Mouse (Mus musculus): ENCODE results near the gene Lcat. TPM values are rescaled to one million over a fixed set of nuclear protein-coding genes. Genes with fewer than 3 reads are reported as not detected.
A peak's percentile ranks its signal among the peaks of the same experiment; 100 is the strongest.

Gene Lcat
- polyA plus RNA-seq, 2 experiments = 1.9 to 15.9 TPM

DNA sequence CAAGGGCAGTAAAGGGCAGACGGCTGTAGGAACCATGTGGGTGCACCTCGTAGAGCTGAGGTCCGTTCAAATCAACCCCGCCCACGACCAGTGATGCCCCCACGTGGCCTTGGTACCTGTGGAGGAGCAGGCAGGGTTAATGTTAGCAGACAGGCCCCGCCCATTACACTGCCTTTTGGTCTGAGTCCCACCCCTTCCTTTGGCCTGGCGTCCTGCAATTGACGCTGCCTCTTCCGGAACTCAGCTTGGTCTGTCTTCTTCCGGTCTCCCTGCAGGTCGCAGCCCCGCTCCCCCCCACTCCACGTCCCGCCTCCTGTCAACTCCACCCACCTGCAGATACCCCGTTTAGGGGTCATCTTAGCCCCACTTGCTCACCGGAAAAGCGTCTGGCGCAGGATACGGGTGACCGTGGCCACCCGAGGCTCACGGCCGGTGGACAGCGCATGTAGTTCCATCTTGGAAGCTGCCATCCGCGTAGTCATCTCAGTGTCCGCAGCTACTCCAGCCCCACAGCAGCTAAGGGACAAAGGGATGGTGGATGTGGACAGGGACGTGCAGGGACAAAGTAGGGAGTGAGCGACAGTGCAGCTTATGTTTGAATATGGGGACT, 6.2 kb downstream of the Lcat start:
- Histone ChIP-seq H3K4me3 (replicated peaks; ENCODE audit: low read length) (peak overlapping the region; percentile 76), H3K27me3 (ENCODE audit: control insufficient read depth, insufficient read depth, low read length) (no peaks in the 10 kb centered on the region), H3K36me3 (ENCODE audit: control insufficient read depth, insufficient read depth, low read length) (peaks cover 40% of the 10 kb centered on the region), H3K27ac (replicated peaks; ENCODE audit: low read depth, low read length) (peak overlapping the region; percentile 74), H3K4me2 (replicated peaks; ENCODE audit: low read depth, low read length, severe bottlenecking) (peak overlapping the region; percentile 86), H3K9ac (ENCODE audit: low read depth, low read length, severe bottlenecking) (peak overlapping the region; percentile 72), H3K4me1 (ENCODE audit: control insufficient read depth, insufficient read depth, low read length) (peaks cover 16% of the 10 kb centered on the region), H3K9me3 (ENCODE audit: control insufficient read depth, low read length) (no peaks in the 10 kb centered on the region)
- DNase-seq (ENCODE audit: low spot score) = peak; percentile 94
- ATAC-seq (ENCODE audit: low FRiP score, low read depth) = peak; percentile 90
- peak; percentile 57; the same call in 1 of the 2 replicates for TF ChIP-seq POLR2A (IDR thresholded peaks at IDR 0.05; ENCODE audit: borderline replicate concordance, extremely low read depth, insufficient read depth, insufficient read length)
- WGBS = under 1% methylated on average over 29 of the region's 30 CpGs

DNA sequence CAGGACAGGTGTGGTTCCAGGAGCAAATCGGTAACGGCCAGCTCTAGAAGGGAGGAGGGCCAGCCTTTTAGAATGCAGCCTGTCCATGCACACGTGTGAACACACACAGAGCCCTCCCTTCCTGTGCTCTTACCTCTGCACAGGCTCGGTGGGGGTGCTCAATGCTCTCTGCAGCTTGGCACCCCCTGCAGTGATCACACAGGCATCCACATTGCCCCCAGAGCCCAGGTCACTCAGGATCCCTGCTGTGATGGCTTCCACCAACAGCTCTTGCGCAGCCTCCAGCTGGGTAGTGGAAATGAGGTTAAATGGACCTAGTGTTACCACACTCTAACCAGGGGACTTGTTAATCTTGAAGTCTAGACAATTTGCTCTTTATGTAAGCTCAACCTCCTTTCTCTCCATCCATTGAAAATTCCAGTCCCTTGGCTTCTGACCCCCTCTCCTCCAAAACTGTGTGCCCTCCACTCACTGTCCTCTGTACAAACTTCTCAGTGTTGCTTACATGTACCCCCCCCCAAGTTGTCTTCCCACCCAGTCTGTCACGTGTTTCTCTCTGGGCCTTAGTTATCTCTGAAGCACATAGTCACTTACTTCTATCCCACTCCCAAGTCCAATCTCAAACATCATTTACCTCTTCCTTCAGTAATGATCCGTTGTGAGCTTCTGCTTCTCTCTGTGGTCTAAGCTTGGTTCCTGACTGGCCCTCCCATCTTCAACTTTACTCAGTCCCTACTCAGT, 7.1 kb downstream of the Lcat start:
- Histone ChIP-seq H3K4me1 (ENCODE audit: control insufficient read depth, insufficient read depth, low read length) (peaks cover 16% of the 10 kb centered on the region), H3K4me3 (replicated peaks; ENCODE audit: low read length) (peak overlapping the region; percentile 76), H3K9ac (ENCODE audit: low read depth, low read length, severe bottlenecking) (peak overlapping the region; percentile 72), H3K4me2 (replicated peaks; ENCODE audit: low read depth, low read length, severe bottlenecking) (peak overlapping the region; percentile 86), H3K36me3 (ENCODE audit: control insufficient read depth, insufficient read depth, low read length) (peaks cover 39% of the 10 kb centered on the region), H3K27ac (replicated peaks; ENCODE audit: low read depth, low read length) (peak overlapping the region; percentile 74), H3K9me3 (ENCODE audit: control insufficient read depth, low read length) (no peaks in the 10 kb centered on the region), H3K27me3 (ENCODE audit: control insufficient read depth, insufficient read depth, low read length) (no peaks in the 10 kb centered on the region)
- DNase-seq (ENCODE audit: low spot score) = no peak
- WGBS = 26% methylated on average over 7 of the region's 7 CpGs
- ATAC-seq (ENCODE audit: low FRiP score, low read depth) = no peak
- no peak for TF ChIP-seq POLR2A (IDR thresholded peaks at IDR 0.05; ENCODE audit: borderline replicate concordance, extremely low read depth, insufficient read depth, insufficient read length)

DNA sequence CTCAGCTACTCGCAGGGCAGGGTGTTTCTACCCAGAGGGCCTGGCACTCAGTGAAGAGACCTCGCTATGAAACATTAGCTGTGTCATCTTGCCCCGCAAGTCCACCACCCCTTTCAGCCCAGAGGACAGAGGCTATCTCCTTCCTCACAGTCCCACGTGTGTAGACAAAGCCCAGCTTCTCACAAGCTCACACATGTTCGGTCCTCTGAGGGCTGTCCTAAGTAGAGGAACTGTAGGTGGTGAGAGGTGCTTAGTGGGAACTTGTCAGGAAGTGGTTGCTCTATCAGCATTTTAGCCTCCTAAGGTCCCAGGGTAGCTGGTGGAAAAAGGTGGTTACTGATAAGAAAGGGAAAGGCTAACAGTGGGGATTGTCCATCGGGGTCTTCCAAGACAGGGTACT, 8.1 kb downstream of the Lcat start:
- 82% methylated on average over 6 of the region's 6 CpGs for WGBS
- Histone ChIP-seq H3K9ac (ENCODE audit: low read depth, low read length, severe bottlenecking) (no peak overlapping the region), H3K27ac (replicated peaks; ENCODE audit: low read depth, low read length) (no peak overlapping the region), H3K9me3 (ENCODE audit: control insufficient read depth, low read length) (no peaks in the 10 kb centered on the region), H3K36me3 (ENCODE audit: control insufficient read depth, insufficient read depth, low read length) (peaks cover 46% of the 10 kb centered on the region), H3K4me3 (replicated peaks; ENCODE audit: low read length) (no peak overlapping the region), H3K27me3 (ENCODE audit: control insufficient read depth, insufficient read depth, low read length) (no peaks in the 10 kb centered on the region), H3K4me2 (replicated peaks; ENCODE audit: low read depth, low read length, severe bottlenecking) (no peak overlapping the region), H3K4me1 (ENCODE audit: control insufficient read depth, insufficient read depth, low read length) (peaks cover 16% of the 10 kb centered on the region)
- ATAC-seq (ENCODE audit: low FRiP score, low read depth) (no peak), DNase-seq (ENCODE audit: low spot score) (no peak)
- no peak for TF ChIP-seq POLR2A (IDR thresholded peaks at IDR 0.05; ENCODE audit: borderline replicate concordance, extremely low read depth, insufficient read depth, insufficient read length)

DNA sequence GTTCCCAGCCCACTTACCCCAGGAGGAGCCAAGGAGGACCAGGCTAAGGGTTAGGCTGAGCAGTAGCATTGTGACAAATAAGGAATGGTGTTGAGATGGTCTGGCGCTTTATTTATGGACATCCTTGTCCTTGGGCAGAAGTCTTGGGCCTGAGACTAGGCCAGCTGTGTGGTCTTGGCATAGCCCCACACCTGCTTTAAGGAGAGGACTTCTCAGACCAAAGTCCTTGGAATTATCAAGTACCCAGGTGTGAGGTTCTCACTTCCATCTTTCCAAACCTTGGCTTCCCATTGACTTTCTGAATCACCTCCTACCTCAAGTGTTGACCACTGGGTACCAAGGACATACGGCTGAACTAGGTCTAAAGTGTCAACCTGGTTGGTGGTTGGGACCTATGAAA, 9.4 kb downstream of the Lcat start, which contains the start of gene Ctrl:
Ctrl (minus strand) TSS at position 101 of the 400 bp plus-strand sequence.
- no peak within 1 kb of the TSS for H3K9ac ChIP-seq (ENCODE audit: low read depth, low read length, severe bottlenecking)
- H3K36me3 ChIP-seq (ENCODE audit: control insufficient read depth, insufficient read depth, low read length) = peaks cover 40% of the 10 kb centered on the region
- no peaks in the 10 kb centered on the region for H3K27me3 ChIP-seq (ENCODE audit: control insufficient read depth, insufficient read depth, low read length)
- H3K4me2 ChIP-seq (replicated peaks; ENCODE audit: low read depth, low read length, severe bottlenecking) = no peak within 1 kb of the TSS
- WGBS = 86% methylated on average over 2 of the region's 2 CpGs
- H3K4me1 ChIP-seq (ENCODE audit: control insufficient read depth, insufficient read depth, low read length) = peaks cover 16% of the 10 kb centered on the region
- H3K4me3 ChIP-seq (replicated peaks; ENCODE audit: low read length) = no peak within 1 kb of the TSS
- no peaks in the 10 kb centered on the region for H3K9me3 ChIP-seq (ENCODE audit: control insufficient read depth, low read length)
- TF ChIP-seq POLR2A (IDR thresholded peaks at IDR 0.05; ENCODE audit: borderline replicate concordance, extremely low read depth, insufficient read depth, insufficient read length) = no peak
- no peak within 1 kb of the TSS for H3K27ac ChIP-seq (replicated peaks; ENCODE audit: low read depth, low read length)
- DNase-seq (ENCODE audit: low spot score) (no peak), ATAC-seq (ENCODE audit: low FRiP score, low read depth) (no peak)

DNA sequence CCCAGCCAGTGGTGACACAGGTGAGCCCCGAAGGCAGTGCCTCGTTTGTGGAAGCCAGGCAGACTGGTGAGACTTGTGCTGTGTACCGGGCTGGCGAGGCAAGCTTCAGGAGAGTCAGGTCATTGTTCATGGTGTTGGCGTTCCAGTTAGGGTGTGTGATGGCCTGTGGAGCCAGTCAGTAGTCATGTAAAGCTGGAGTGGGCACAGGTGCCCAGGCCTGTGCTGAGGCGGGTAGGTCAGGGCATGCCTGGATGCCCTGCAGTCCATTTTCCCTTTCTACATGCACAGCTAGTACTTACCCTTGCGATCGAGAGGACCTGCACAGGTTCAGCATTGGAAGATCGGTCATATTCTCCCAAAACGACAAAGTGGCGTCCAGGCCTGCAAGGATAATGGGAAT, 10.7 kb downstream of the Lcat start:
- Histone ChIP-seq H3K36me3 (ENCODE audit: control insufficient read depth, insufficient read depth, low read length) (peaks cover 40% of the 10 kb centered on the region), H3K9me3 (ENCODE audit: control insufficient read depth, low read length) (no peaks in the 10 kb centered on the region), H3K4me1 (ENCODE audit: control insufficient read depth, insufficient read depth, low read length) (peaks cover 9% of the 10 kb centered on the region), H3K27ac (replicated peaks; ENCODE audit: low read depth, low read length) (no peak overlapping the region), H3K27me3 (ENCODE audit: control insufficient read depth, insufficient read depth, low read length) (no peaks in the 10 kb centered on the region), H3K4me2 (replicated peaks; ENCODE audit: low read depth, low read length, severe bottlenecking) (no peak overlapping the region), H3K4me3 (replicated peaks; ENCODE audit: low read length) (no peak overlapping the region), H3K9ac (ENCODE audit: low read depth, low read length, severe bottlenecking) (no peak overlapping the region)
- ATAC-seq (ENCODE audit: low FRiP score, low read depth) (no peak), DNase-seq (ENCODE audit: low spot score) (no peak)
- 91% methylated on average over 11 of the region's 11 CpGs for WGBS
- TF ChIP-seq POLR2A (IDR thresholded peaks at IDR 0.05; ENCODE audit: borderline replicate concordance, extremely low read depth, insufficient read depth, insufficient read length) = no peak

All from limb, embryonic 14.5 days (tissue).